Mouse (Mus musculus) layer of hippocampus, adult 2 months (tissue): ENCODE measurements at regions not wholly inside any gene's neighbourhood (a gene's known extent, or its start where the extent isn't known, plus 50 kb on each side); places are given as distances from the start of the nearest gene placed in this dataset.
A peak's percentile ranks its signal among the peaks of the same experiment; 100 is the strongest.

Experiments
- DNase-seq, 2 experiments: peaks; one replicate each; pipeline ENCODE4 v3.0.0; 2022; ENCODE audit warnings: low spot score in 2 of 2
- H3K27ac ChIP-seq: fragments of 200-600 bp; 2 replicates; pipeline ENCODE4 v1.8.1; 2022
- H3K4me3 ChIP-seq: fragments of 200-600 bp; 2 replicates; pipeline ENCODE4 v1.8.1; 2022; ENCODE audit warnings: mild to moderate bottlenecking
- CTCF ChIP-seq: fragments of 200-600 bp; conservative IDR thresholded peaks from 2 replicates; pipeline ENCODE4 v1.8.1; 2022; ENCODE audit warnings: antibody characterized with exemption, mild to moderate bottlenecking, moderate library complexity

GRCm38 (mm10) chr6:31319431-31319830 is 79.1 kb upstream of the Mkln1 start:
- H3K4me3 ChIP-seq, result no peak overlapping the region
- no peak for DNase-seq
- no peak overlapping the region for H3K27ac ChIP-seq
- TF ChIP-seq CTCF, result no peak

- no peak for DNase-seq
- Histone ChIP-seq H3K27ac (no peak overlapping the region), H3K4me3 (no peak overlapping the region)
- no peak for TF ChIP-seq CTCF
Observed at GRCm38 (mm10) chr6:31320141-31320830, 78.2 kb upstream of the Mkln1 start.

GRCm38 (mm10) chr6:31321066-31321846 is 77.3 kb upstream of the Mkln1 start:
- TF ChIP-seq CTCF, result no peak
- H3K27ac ChIP-seq, result no peak overlapping the region; the same call in 1 of the 2 replicates
- DNase-seq, result no peak
- H3K4me3 ChIP-seq, result no peak overlapping the region

- no peak overlapping the region for H3K27ac ChIP-seq
- no peak for DNase-seq
- no peak for TF ChIP-seq CTCF
- no peak overlapping the region for H3K4me3 ChIP-seq
Observed at GRCm38 (mm10) chr6:31321902-31322301, 76.6 kb upstream of the Mkln1 start.

GRCm38 (mm10) chr6:31323228-31324190 is 75.0 kb upstream of the Mkln1 start:
- TF ChIP-seq CTCF, result no peak
- Histone ChIP-seq H3K27ac (peak overlapping the region; percentile 53; the same call in 1 of the 2 replicates), H3K4me3 (no peak overlapping the region)
- DNase-seq, result no peak

- peak overlapping the region; percentile 81 for H3K27ac ChIP-seq
- 0 out of 2 replicates have a peak, but pooled peaks have one; percentile 18 for TF ChIP-seq CTCF
- peak; percentile 29 to 62 for DNase-seq
- no peak overlapping the region for H3K4me3 ChIP-seq
Observed at GRCm38 (mm10) chr6:31324717-31325116, 73.8 kb upstream of the Mkln1 start.

GRCm38 (mm10) chr6:31325621-31326020 is 72.9 kb upstream of the Mkln1 start:
- H3K4me3 ChIP-seq, result no peak overlapping the region
- H3K27ac ChIP-seq, result peak overlapping the region; percentile 81; the same call in 1 of the 2 replicates
- no peak for TF ChIP-seq CTCF
- DNase-seq, result no peak

- DNase-seq, result peak in 1 of 2 experiments; percentile 26
- peak overlapping the region; percentile 67 for H3K27ac ChIP-seq
- no peak for TF ChIP-seq CTCF
- no peak overlapping the region for H3K4me3 ChIP-seq
Observed at GRCm38 (mm10) chr6:31330327-31330726, 68.2 kb upstream of the Mkln1 start.

- Histone ChIP-seq H3K27ac (peak overlapping the region; percentile 67), H3K4me3 (no peak overlapping the region)
- peak; percentile 60 for TF ChIP-seq CTCF
- DNase-seq, result peak in 1 of 2 experiments; percentile 33
Observed at GRCm38 (mm10) chr6:31330868-31331267, 67.7 kb upstream of the Mkln1 start.

- DNase-seq, result no peak
- no peak for TF ChIP-seq CTCF
- H3K4me3 ChIP-seq, result no peak overlapping the region
- H3K27ac ChIP-seq, result no peak overlapping the region
Observed at GRCm38 (mm10) chr6:31332254-31332653, 66.3 kb upstream of the Mkln1 start.

GRCm38 (mm10) chr6:31332714-31333113 is 65.8 kb upstream of the Mkln1 start:
- DNase-seq, result no peak
- Histone ChIP-seq H3K4me3 (no peak overlapping the region), H3K27ac (no peak overlapping the region)
- no peak for TF ChIP-seq CTCF

- no peak for DNase-seq
- no peak for TF ChIP-seq CTCF
- H3K27ac ChIP-seq, result no peak overlapping the region
- H3K4me3 ChIP-seq, result no peak overlapping the region
Observed at GRCm38 (mm10) chr6:31333228-31333922, 65.2 kb upstream of the Mkln1 start.
